Mouse (Mus musculus) MEL (cell line): Measurements from ENCODE around the gene Fcer1g. TPM values are rescaled to one million over a fixed set of nuclear protein-coding genes. Genes with fewer than 3 reads are reported as not detected.

Experiments
- DNase-seq: peaks from one replicate; pipeline ENCODE4 v3.0.0; 2011; ENCODE audit warnings: low read depth, low spot score
- H3K27ac ChIP-seq: 2 replicates; pipeline ENCODE4 v1.5.1; 2012; ENCODE audit warnings: low read depth, mild to moderate bottlenecking, control low read depth, low read length, moderate library complexity; ENCODE audit not compliant: control insufficient read depth
- H3K27me3 ChIP-seq, 2 experiments: fragments of 150-350 bp in 1 of 2; sonication (generic) in 1 of 2; 2 replicates each; pipeline ENCODE4 v1.6.1; 2012; ENCODE audit warnings: low read length in 2 of 2, mild to moderate bottlenecking in 2 of 2, improper control_type of control experiment in 1 of 2, moderate library complexity in 1 of 2; ENCODE audit not compliant: insufficient read depth in 2 of 2, control insufficient read depth in 1 of 2
- H3K36me3 ChIP-seq, 2 experiments: 2 replicates each; pipeline ENCODE4 v1.6.1; 2012 to 2014; ENCODE audit warnings: low read length in 2 of 2, improper control_type of control experiment in 1 of 2, inconsistent platforms in 1 of 2, mild to moderate bottlenecking in 1 of 2; ENCODE audit not compliant: insufficient read depth in 2 of 2, control insufficient read depth in 1 of 2
- H3K4me1 ChIP-seq, 2 experiments: fragments of 150-350 bp in 1 of 2; sonication (generic) in 1 of 2; 2 replicates each; pipeline ENCODE4 v1.6.1; 2012; ENCODE audit warnings: low read length in 2 of 2, improper control_type of control experiment in 1 of 2, mild to moderate bottlenecking in 1 of 2; ENCODE audit not compliant: insufficient read depth in 2 of 2, control insufficient read depth in 1 of 2
- H3K4me3 ChIP-seq, 2 experiments: fragments of 150-350 bp in 1 of 2; sonication (generic) in 1 of 2; 2 replicates each; pipeline ENCODE4 v1.5.1; 2012; ENCODE audit warnings: low read depth in 2 of 2, low read length in 2 of 2, mild to moderate bottlenecking in 2 of 2, moderate library complexity in 2 of 2, control low read depth in 1 of 2, improper control_type of control experiment in 1 of 2; ENCODE audit not compliant: control insufficient read depth in 1 of 2, insufficient read depth in 1 of 2
- H3K79me2 ChIP-seq: 2 replicates; pipeline ENCODE4 v1.6.1; 2012; ENCODE audit warnings: mild to moderate bottlenecking, low read length, moderate library complexity; ENCODE audit not compliant: control insufficient read depth, poor library complexity, insufficient read depth
- H3K9ac ChIP-seq: 2 replicates; pipeline ENCODE4 v1.6.1; 2012; ENCODE audit warnings: low read depth, mild to moderate bottlenecking, control low read depth, low read length, moderate library complexity; ENCODE audit not compliant: control insufficient read depth, poor library complexity, severe bottlenecking
- H3K9me3 ChIP-seq: fragments of 150-350 bp; sonication (generic); replicated peaks from 2 replicates; pipeline ENCODE4 v1.6.1; 2012; ENCODE audit warnings: mild to moderate bottlenecking, low read length, improper control_type of control experiment, moderate library complexity; ENCODE audit not compliant: insufficient read depth
- CHD1 ChIP-seq: IDR thresholded peaks from 2 replicates; pipeline ENCODE4 v1.6.1; 2012; ENCODE audit warnings: low read depth, mild to moderate bottlenecking, inconsistent platforms, low read length, improper control_type of control experiment
- CHD2 ChIP-seq: IDR thresholded peaks from 2 replicates; pipeline ENCODE4 v1.6.1; 2011; ENCODE audit warnings: low read length, improper control_type of control experiment
- E2F4 ChIP-seq: IDR thresholded peaks from 2 replicates; pipeline ENCODE4 v1.6.1; 2011; ENCODE audit warnings: low read depth, low read length, improper control_type of control experiment, borderline replicate concordance
- EP300 ChIP-seq, 2 experiments: IDR thresholded peaks; 2 replicates each; pipeline ENCODE4 v1.6.1; 2011; ENCODE audit warnings: improper control_type of control experiment in 2 of 2, low read length in 2 of 2, low read depth in 1 of 2, mild to moderate bottlenecking in 1 of 2
- ETS1 ChIP-seq: IDR thresholded peaks from 2 replicates; pipeline ENCODE4 v1.6.1; 2012; ENCODE audit warnings: low read depth, mild to moderate bottlenecking, inconsistent platforms, low read length, improper control_type of control experiment, moderate library complexity
- GABPA ChIP-seq: IDR thresholded peaks from 2 replicates; pipeline ENCODE4 v1.6.1; 2012; ENCODE audit warnings: low read depth, mild to moderate bottlenecking, inconsistent platforms, low read length, improper control_type of control experiment, moderate library complexity
- GATA1 ChIP-seq: IDR thresholded peaks from 2 replicates; pipeline ENCODE4 v1.6.1; 2011; ENCODE audit warnings: low read depth, low read length, improper control_type of control experiment
- HCFC1 ChIP-seq: IDR thresholded peaks from 2 replicates; pipeline ENCODE4 v1.6.1; 2012; ENCODE audit warnings: low read depth, mild to moderate bottlenecking, inconsistent platforms, low read length, improper control_type of control experiment, moderate library complexity
- JUND ChIP-seq: IDR thresholded peaks from 2 replicates; pipeline ENCODE4 v1.6.1; 2011; ENCODE audit warnings: low read depth, mild to moderate bottlenecking, improper control_type of control experiment, low read length
- KAT2A ChIP-seq: conservative IDR thresholded peaks from 2 replicates; pipeline ENCODE4 v1.6.1; 2012; ENCODE audit warnings: low read depth, low read length, improper control_type of control experiment, inconsistent platforms
- MAX ChIP-seq: IDR thresholded peaks from 2 replicates; pipeline ENCODE4 v1.6.1; 2011; ENCODE audit warnings: low read length, improper control_type of control experiment
- MAZ ChIP-seq: IDR thresholded peaks from 2 replicates; pipeline ENCODE4 v1.6.1; 2012; ENCODE audit warnings: low read depth, mild to moderate bottlenecking, inconsistent platforms, low read length, improper control_type of control experiment
- MEF2A ChIP-seq: IDR thresholded peaks from 2 replicates; pipeline ENCODE4 v1.6.1; 2014; ENCODE audit warnings: low read depth, mild to moderate bottlenecking, inconsistent platforms, low read length, improper control_type of control experiment; ENCODE audit not compliant: poor library complexity, insufficient replicate concordance, severe bottlenecking; ENCODE audit errors: extremely low read depth
- MYB ChIP-seq: IDR thresholded peaks from 2 replicates; pipeline ENCODE4 v1.6.1; 2011; ENCODE audit warnings: mild to moderate bottlenecking, low read depth, low read length, improper control_type of control experiment
- MYC ChIP-seq: IDR thresholded peaks from 2 replicates; pipeline ENCODE4 v1.6.1; 2011; ENCODE audit warnings: low read depth, mild to moderate bottlenecking, low read length, improper control_type of control experiment, moderate library complexity
- NELFE ChIP-seq: IDR thresholded peaks from 2 replicates; pipeline ENCODE4 v1.6.1; 2011; ENCODE audit warnings: low read depth, low read length, improper control_type of control experiment
- NRF1 ChIP-seq: IDR thresholded peaks from 2 replicates; pipeline ENCODE4 v1.6.1; 2014; ENCODE audit warnings: low read depth, mild to moderate bottlenecking, inconsistent platforms, low read length, improper control_type of control experiment, moderate library complexity; ENCODE audit not compliant: poor library complexity, insufficient read depth, severe bottlenecking
- POLR2A ChIP-seq, 2 experiments: IDR thresholded peaks; 2 replicates each; pipeline ENCODE4 v1.6.1; 2011 to 2012; ENCODE audit warnings: low read length in 2 of 2, mild to moderate bottlenecking in 2 of 2, control low read depth in 1 of 2, improper control_type of control experiment in 1 of 2, low read depth in 1 of 2, moderate library complexity in 1 of 2; ENCODE audit not compliant: control insufficient read depth in 1 of 2, insufficient read depth in 1 of 2, poor library complexity in 1 of 2
- POLR2AphosphoS2 ChIP-seq: IDR thresholded peaks from 2 replicates; pipeline ENCODE4 v1.6.1; 2011; ENCODE audit warnings: low read length, improper control_type of control experiment
- RCOR1 ChIP-seq: IDR thresholded peaks from 2 replicates; pipeline ENCODE4 v1.6.1; 2012; ENCODE audit warnings: low read depth, mild to moderate bottlenecking, inconsistent platforms, low read length, improper control_type of control experiment
- SIN3A ChIP-seq: IDR thresholded peaks from 2 replicates; pipeline ENCODE4 v1.6.1; 2012; ENCODE audit warnings: low read length, improper control_type of control experiment, inconsistent platforms
- SMC3 ChIP-seq: IDR thresholded peaks from 2 replicates; pipeline ENCODE4 v1.6.1; 2011; ENCODE audit warnings: low read depth, low read length, improper control_type of control experiment
- TAL1 ChIP-seq: IDR thresholded peaks from 2 replicates; pipeline ENCODE4 v1.6.1; 2012; ENCODE audit warnings: mild to moderate bottlenecking, inconsistent platforms, low read length, moderate library complexity, mixed read lengths
- TBP ChIP-seq: IDR thresholded peaks from 2 replicates; pipeline ENCODE4 v1.8.0; 2011; ENCODE audit warnings: low read depth, low read length, improper control_type of control experiment
- TCF12 ChIP-seq: IDR thresholded peaks from 2 replicates; pipeline ENCODE4 v1.6.1; 2014; ENCODE audit warnings: low read depth, mild to moderate bottlenecking, inconsistent platforms, low read length, improper control_type of control experiment, moderate library complexity
- UBTF ChIP-seq: IDR thresholded peaks from 2 replicates; pipeline ENCODE4 v1.6.1; 2012; ENCODE audit warnings: low read depth, mild to moderate bottlenecking, inconsistent platforms, low read length, improper control_type of control experiment, moderate library complexity, borderline replicate concordance; ENCODE audit not compliant: insufficient read depth
- USF1 ChIP-seq: IDR thresholded peaks from 2 replicates; pipeline ENCODE4 v1.6.1; 2014; ENCODE audit warnings: low read depth, mild to moderate bottlenecking, inconsistent platforms, low read length, improper control_type of control experiment, moderate library complexity
- USF2 ChIP-seq, 2 experiments: IDR thresholded peaks; 2 replicates each; pipeline ENCODE4 v1.6.1; 2011 to 2012; ENCODE audit warnings: improper control_type of control experiment in 2 of 2, low read length in 2 of 2, borderline replicate concordance in 1 of 2, inconsistent platforms in 1 of 2, low read depth in 1 of 2, mild to moderate bottlenecking in 1 of 2; ENCODE audit not compliant: insufficient read depth in 1 of 2
- ZC3H11A ChIP-seq: IDR thresholded peaks from 2 replicates; pipeline ENCODE4 v1.6.1; 2012; ENCODE audit warnings: low read depth, mild to moderate bottlenecking, inconsistent platforms, low read length, improper control_type of control experiment
- ZKSCAN1 ChIP-seq: IDR thresholded peaks from 2 replicates; pipeline ENCODE4 v1.6.1; 2012; ENCODE audit warnings: low read depth, mild to moderate bottlenecking, inconsistent platforms, low read length, improper control_type of control experiment, moderate library complexity
- ZMIZ1 ChIP-seq: IDR thresholded peaks from 2 replicates; pipeline ENCODE4 v1.6.1; 2012; ENCODE audit warnings: low read depth, mild to moderate bottlenecking, inconsistent platforms, low read length, improper control_type of control experiment, moderate library complexity
- ZNF384 ChIP-seq: IDR thresholded peaks from 2 replicates; pipeline ENCODE4 v1.6.1; 2012; ENCODE audit warnings: low read depth, mild to moderate bottlenecking, inconsistent platforms, low read length, improper control_type of control experiment
- polyA plus RNA-seq, 2 experiments: library from polyadenylated mRNA; stranded (reverse) in 1 of 2; unstranded in 1 of 2; fragments of >175 nt in 1 of 2; fragments of >200 nt in 1 of 2; gene quantifications; 2 replicates each; pipeline versions ENCODE4 v1.2.1 to v1.2.4; 2012; ENCODE audit warnings: low replicate concordance in 2 of 2, low read depth in 1 of 2; ENCODE audit not compliant: insufficient read length in 2 of 2, insufficient read depth in 1 of 2, missing spikeins in 1 of 2
- total RNA-seq: library from RNA; depleted of rRNA; stranded (reverse); fragments of 300-350 nt; gene quantifications from 2 replicates; pipeline ENCODE4 v1.2.3, GENCODE M21; 2012

The Fcer1g gene
- total and polyA plus RNA-seq, 3 experiments = 0.62 to 1.1 TPM; not detected in 1

DNA sequence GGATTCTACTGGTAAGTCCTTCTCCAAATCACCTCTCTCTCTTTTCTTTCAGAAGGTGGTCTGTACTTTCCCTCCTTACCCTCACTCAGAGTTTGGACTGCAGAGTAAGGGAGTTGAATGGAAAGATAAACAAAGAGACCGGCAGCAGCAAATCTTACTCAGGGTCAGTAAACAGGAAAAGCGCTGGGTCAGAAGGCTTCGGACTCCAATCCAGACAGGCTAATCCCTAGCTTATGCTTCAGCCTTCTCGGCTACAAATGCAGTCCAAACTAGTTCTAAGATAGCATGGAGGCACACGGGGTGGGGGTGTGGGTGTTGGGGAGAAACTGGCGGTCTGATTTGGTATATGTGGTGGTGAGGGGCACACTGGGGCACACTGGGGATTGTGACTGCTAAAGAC lies 3.3 kb upstream of the Fcer1g start:
- DNase-seq = no peak
- no peak overlapping the region for H3K4me3 ChIP-seq
- no peaks in the 10 kb centered on the region for H3K9me3 ChIP-seq
- peaks cover 7 to 17% of the 10 kb centered on the region in 2 experiments; a peak in 3 of 4 replicates for H3K36me3 ChIP-seq
- H3K4me1 ChIP-seq = peaks cover 0 to 10% of the 10 kb centered on the region in 2 experiments; a peak in 2 of 4 replicates
- no peaks in the 10 kb centered on the region for H3K79me2 ChIP-seq
- TF ChIP-seq POLR2AphosphoS2 = no peak
- TF ChIP-seq MAZ = no peak
- TF ChIP-seq ETS1 = no peak
- TF ChIP-seq CHD1 = no peak
- TF ChIP-seq USF2 (IDR thresholded peaks at IDR 0.05; ENCODE audit: borderline replicate concordance in 1 of 2, insufficient read depth in 1 of 2, low read depth in 1 of 2, low read length in 2 of 2) = no peak
- no peak for TF ChIP-seq TBP
- no peak for TF ChIP-seq EP300 (IDR thresholded peaks at IDR 0.05; ENCODE audit: low read depth in 1 of 2, low read length in 2 of 2)
- TF ChIP-seq MYB = no peak
- no peak for TF ChIP-seq POLR2A (IDR thresholded peaks at IDR 0.05; ENCODE audit: control insufficient read depth in 1 of 2, insufficient read depth in 1 of 2, low read depth in 1 of 2, low read length in 2 of 2, poor library complexity in 1 of 2)
- no peak for TF ChIP-seq ZKSCAN1
- TF ChIP-seq SIN3A = no peak
- no peak for TF ChIP-seq NRF1
- TF ChIP-seq MYC = no peak
- TF ChIP-seq KAT2A = no peak
- no peak for TF ChIP-seq USF1
- no peak for TF ChIP-seq RCOR1
- TF ChIP-seq GATA1 = no peak
- no peak for TF ChIP-seq ZC3H11A
- TF ChIP-seq E2F4 = no peak
- TF ChIP-seq HCFC1 = no peak
- TF ChIP-seq, all 39 proteins: peak for 0
- Histone ChIP-seq H3K9ac (no peak overlapping the region), H3K27ac (no peak overlapping the region), H3K27me3 (no peaks in the 10 kb centered on the region)

DNA sequence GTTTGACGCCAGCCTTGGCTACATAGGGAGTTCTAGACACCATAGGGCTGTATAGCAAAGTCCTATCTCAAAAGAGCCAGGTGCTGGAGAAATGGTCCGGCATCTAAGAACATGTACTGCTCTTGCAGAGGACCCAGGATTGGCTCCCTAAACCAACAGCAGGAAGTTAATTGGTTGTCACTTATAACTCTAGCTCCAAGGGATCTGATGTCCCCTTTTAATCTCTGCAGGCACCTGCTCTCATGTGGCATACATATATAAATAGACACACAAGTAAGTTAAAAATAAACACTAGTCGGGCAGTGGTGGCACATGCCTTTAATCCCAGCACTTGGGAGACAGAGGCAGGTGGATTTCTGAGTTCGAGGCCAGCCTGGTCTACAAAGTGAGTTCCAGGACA lies 1.6 kb upstream of the Fcer1g start:
- H3K36me3 ChIP-seq = peaks cover 5 to 17% of the 10 kb centered on the region in 2 experiments; a peak in 3 of 4 replicates
- no peak for TF ChIP-seq NELFE
- TF ChIP-seq ZKSCAN1 = no peak
- no peak for TF ChIP-seq TCF12
- TF ChIP-seq EP300 (IDR thresholded peaks at IDR 0.05; ENCODE audit: low read depth in 1 of 2, low read length in 2 of 2) = no peak
- no peak for TF ChIP-seq TAL1
- TF ChIP-seq JUND = no peak
- TF ChIP-seq ZMIZ1 = no peak
- no peak for TF ChIP-seq MYB
- no peak for TF ChIP-seq UBTF
- no peak for TF ChIP-seq MYC
- TF ChIP-seq CHD2 = no peak
- TF ChIP-seq HCFC1 = no peak
- no peak for TF ChIP-seq GABPA
- TF ChIP-seq ZNF384 = no peak
- no peak for TF ChIP-seq POLR2AphosphoS2
- no peak for TF ChIP-seq SMC3
- TF ChIP-seq E2F4 = no peak
- no peak for TF ChIP-seq MAX
- no peak for TF ChIP-seq USF2 (IDR thresholded peaks at IDR 0.05; ENCODE audit: borderline replicate concordance in 1 of 2, insufficient read depth in 1 of 2, low read depth in 1 of 2, low read length in 2 of 2)
- no peak for TF ChIP-seq MEF2A
- TF ChIP-seq, all 39 proteins: peak for 0
- Histone ChIP-seq H3K4me3 (no peak overlapping the region), H3K4me1 (peaks cover 0 to 10% of the 10 kb centered on the region in 2 experiments; a peak in 2 of 4 replicates), H3K9ac (no peak overlapping the region), H3K9me3 (no peaks in the 10 kb centered on the region), H3K27ac (no peak overlapping the region), H3K27me3 (no peaks in the 10 kb centered on the region), H3K79me2 (no peaks in the 10 kb centered on the region)
- no peak for DNase-seq
